ENCODE assay signal across 9 mouse cellular contexts in the genomic region with DNA sequence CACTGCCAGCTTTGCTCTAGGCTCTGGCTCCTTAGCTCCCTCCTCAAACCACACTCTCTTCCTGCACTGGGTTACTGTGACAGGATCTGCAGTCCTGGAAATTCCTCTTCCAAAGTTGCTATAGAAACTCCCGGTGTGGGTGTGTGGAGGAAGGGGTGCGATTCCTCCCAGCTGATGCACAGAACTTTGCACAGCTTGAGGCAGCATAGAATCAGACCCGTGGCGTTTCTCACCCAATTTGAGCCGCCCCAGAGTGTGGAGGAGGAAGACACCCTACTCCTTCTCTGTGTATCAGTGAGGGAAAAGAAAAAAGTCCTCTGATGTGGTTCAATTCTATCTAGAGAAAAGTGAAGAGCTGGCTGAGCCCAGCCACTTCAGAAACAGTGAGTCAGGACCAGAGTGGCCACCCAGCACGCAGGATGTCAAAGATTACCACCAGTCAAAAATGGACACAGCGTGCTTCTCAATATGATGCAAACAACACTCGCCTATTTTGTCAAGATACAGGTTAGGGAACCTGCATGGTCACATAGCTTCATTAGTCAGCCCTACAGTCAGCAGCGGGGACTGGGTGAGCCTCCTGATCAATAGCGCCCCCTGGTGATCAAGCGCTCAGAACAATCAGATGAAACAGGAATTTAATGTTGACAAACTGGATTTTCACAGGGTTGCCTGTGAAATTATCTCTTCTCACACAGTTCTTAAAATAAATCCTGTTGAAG.
A peak's percentile ranks its signal among the peaks of the same experiment; 100 is the strongest.
DNase-seq lines count a peak whose midpoint lies in the region; ATAC-seq lines count a peak whose summit lies in the region.
"Had no signal": no experiment of that assay in that cellular context is flagged by ENCODE, and none has a peak within 500 bp of the region (broad histone marks: within the 10 kb centered on the region; RNA-seq: fewer than 3 reads in every experiment).

No protein-coding gene starts in this region.

- H3K9ac ChIP-seq in hindbrain, embryonic 16.5 days (ENCODE audit: low read depth, low read length) = no peak overlapping the region
- H3K9ac ChIP-seq: stomach, embryonic 15.5 days had no signal

- WGBS in hindbrain, embryonic 10.5 days = 28% methylated on average over 11 of the region's 11 CpGs
- 25% methylated on average over 11 of the region's 11 CpGs for WGBS in hindbrain, embryonic 16.5 days
- WGBS in limb, embryonic 10.5 days = 38% methylated on average over 11 of the region's 11 CpGs

- peak; percentile 58 for DNase-seq in hindbrain, embryonic 10.5 days (ENCODE audit: low spot score)
- peak; percentile 62 for DNase-seq in ZHBTc4 (ENCODE audit: low read depth, low spot score)
- peak; percentile 30 for DNase-seq in embryo, embryonic 9.5 days (ENCODE audit: extremely low spot score)
- peak; percentile 40 for DNase-seq in kidney, adult 9 months
- DNase-seq in limb, embryonic 10.5 days (ENCODE audit: low spot score) = peak; percentile 65
- peak; percentile 87 to 93 for DNase-seq in right cerebral cortex, postnatal 10 days (ENCODE audit: low spot score in 2 of 2)
- DNase-seq in spleen, postnatal 4 days (ENCODE audit: low spot score in 2 of 2) = no peak

- no peak overlapping the region for H3K4me3 ChIP-seq in hindbrain, embryonic 10.5 days
- no peak overlapping the region for H3K4me3 ChIP-seq in hindbrain, embryonic 16.5 days (ENCODE audit: low read length)
- H3K4me3 ChIP-seq in limb, embryonic 10.5 days = no peak overlapping the region
- H3K4me3 ChIP-seq: stomach, embryonic 15.5 days had no signal

- H3K4me2 ChIP-seq in hindbrain, embryonic 16.5 days (ENCODE audit: low read length) = no peak overlapping the region
- H3K4me2 ChIP-seq: stomach, embryonic 15.5 days had no signal

- no peaks in the 10 kb centered on the region for H3K36me3 ChIP-seq in hindbrain, embryonic 10.5 days
- no peaks in the 10 kb centered on the region for H3K36me3 ChIP-seq in hindbrain, embryonic 16.5 days (ENCODE audit: control insufficient read depth, insufficient read depth, low read length)
- H3K36me3 ChIP-seq in limb, embryonic 10.5 days = no peaks in the 10 kb centered on the region
- H3K36me3 ChIP-seq: stomach, embryonic 15.5 days had no signal

- H3K27me3 ChIP-seq in hindbrain, embryonic 10.5 days (ENCODE audit: insufficient read depth, poor library complexity, severe bottlenecking) = no peaks in the 10 kb centered on the region
- H3K27me3 ChIP-seq in hindbrain, embryonic 16.5 days (replicated peaks; ENCODE audit: control insufficient read depth, insufficient read depth, low read length) = no peaks in the 10 kb centered on the region
- no peaks in the 10 kb centered on the region for H3K27me3 ChIP-seq in limb, embryonic 10.5 days (ENCODE audit: low read depth, poor library complexity, severe bottlenecking)
- H3K27me3 ChIP-seq: stomach, embryonic 15.5 days had no signal

- H3K4me1 ChIP-seq in hindbrain, embryonic 10.5 days (replicated peaks) = 0 out of 2 replicates have a peak, but pooled peaks cover 3% of the 10 kb centered on the region
- no peaks in the 10 kb centered on the region for H3K4me1 ChIP-seq in hindbrain, embryonic 16.5 days (ENCODE audit: control insufficient read depth, insufficient read depth, low read depth, low read length)
- no peaks in the 10 kb centered on the region for H3K4me1 ChIP-seq in limb, embryonic 10.5 days
- H3K4me1 ChIP-seq: stomach, embryonic 15.5 days had no signal

- no peak overlapping the region for H3K27ac ChIP-seq in hindbrain, embryonic 10.5 days
- H3K27ac ChIP-seq in hindbrain, embryonic 16.5 days (ENCODE audit: low read depth, low read length) = no peak overlapping the region
- no peak overlapping the region for H3K27ac ChIP-seq in limb, embryonic 10.5 days
- H3K27ac ChIP-seq: stomach, embryonic 15.5 days had no signal

- ATAC-seq in hindbrain, embryonic 16.5 days = no peak

- H3K9me3 ChIP-seq in hindbrain, embryonic 10.5 days = no peaks in the 10 kb centered on the region
- H3K9me3 ChIP-seq in hindbrain, embryonic 16.5 days (ENCODE audit: control insufficient read depth, low read length) = no peaks in the 10 kb centered on the region
- H3K9me3 ChIP-seq in limb, embryonic 10.5 days (replicated peaks) = no peaks in the 10 kb centered on the region
- H3K9me3 ChIP-seq: stomach, embryonic 15.5 days had no signal

Comparison
In these comparisons a context has a peak if more than half of its experiments do, and no peak if none do; other contexts are left out.
1. DNase-seq: peak in hindbrain, embryonic 10.5 days (single experiment), ZHBTc4 (single experiment), embryo, embryonic 9.5 days (single experiment), kidney, adult 9 months (single experiment), limb, embryonic 10.5 days (single experiment) and right cerebral cortex, postnatal 10 days (2 of 2); none in spleen, postnatal 4 days (0 of 2).